Comparison of ENCODE assay signal across 16 mouse cellular contexts in the genomic region with DNA sequence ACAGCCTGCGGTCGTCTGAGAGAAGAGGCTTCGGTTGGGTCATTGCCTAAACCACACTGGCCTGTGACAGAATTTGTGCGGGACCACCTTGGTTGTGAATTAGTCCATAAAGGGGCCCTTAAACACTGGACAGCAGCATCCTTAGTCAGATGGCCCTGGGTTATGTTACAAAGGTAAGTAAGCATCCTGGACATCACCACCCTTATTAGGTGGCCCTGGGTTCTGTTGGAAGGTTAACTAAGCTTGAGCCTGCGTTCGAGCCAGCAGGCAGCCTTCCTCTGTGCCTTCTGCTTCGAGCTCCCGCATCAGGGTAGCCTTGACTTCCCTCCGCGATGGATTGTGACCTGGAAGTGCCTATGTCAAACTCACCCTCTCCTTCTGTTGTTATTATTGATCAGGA.
"Had no signal": no experiment of that assay in that cellular context is flagged by ENCODE, and none has a peak within 500 bp of the region (broad histone marks: within the 10 kb centered on the region; RNA-seq: fewer than 3 reads in every experiment).

No protein-coding gene starts in this region.

- DNase-seq: lung, embryonic 14.5 days; midbrain, embryonic 14.5 days; retina, postnatal 1 day; right cerebral cortex, adult 18-20 months; right cerebral cortex, postnatal 25 days; right cerebral cortex, postnatal 4 days; spleen, adult 18-20 months; thymus, adult 18-20 months; thymus, postnatal 14 days; thymus, postnatal 36 days had no signal

- ATAC-seq: midbrain, embryonic 16.5 days had no signal

- H3K4me3 ChIP-seq: midbrain, embryonic 10.5 days; midbrain, embryonic 12.5 days; myocyte; neural tube, embryonic 13.5 days; neural tube, embryonic 15.5 days had no signal

- H3K4me2 ChIP-seq: lung, embryonic 14.5 days; midbrain, embryonic 12.5 days; neural tube, embryonic 13.5 days; neural tube, embryonic 15.5 days had no signal

- H3K9ac ChIP-seq: lung, embryonic 14.5 days; midbrain, embryonic 12.5 days; neural tube, embryonic 13.5 days; neural tube, embryonic 15.5 days had no signal

- H3K9me3 ChIP-seq: midbrain, embryonic 10.5 days; midbrain, embryonic 12.5 days; neural tube, embryonic 13.5 days; neural tube, embryonic 15.5 days had no signal

- H3K27me3 ChIP-seq: midbrain, embryonic 12.5 days; neural tube, embryonic 13.5 days; neural tube, embryonic 15.5 days had no signal

- H3K27ac ChIP-seq: midbrain, embryonic 10.5 days; midbrain, embryonic 12.5 days; neural tube, embryonic 13.5 days; neural tube, embryonic 15.5 days had no signal

- H3K36me3 ChIP-seq: midbrain, embryonic 10.5 days; midbrain, embryonic 12.5 days; neural tube, embryonic 13.5 days; neural tube, embryonic 15.5 days had no signal
